Mouse (Mus musculus) left cerebral cortex, postnatal 4 days (tissue): ENCODE measurements at regions not wholly inside any gene's neighbourhood (a gene's known extent, or its start where the extent isn't known, plus 50 kb on each side); places are given as distances from the start of the nearest gene placed in this dataset.

Experiments used
- DNase-seq: peaks from one replicate; pipeline ENCODE4 v3.0.0-alpha.2; 2022
- intact Hi-C: fragments of 180-260 bp; cut with DNase I; formaldehyde crosslinking; loops from one replicate; pipeline ENCODE4 v1.15.1; 2025

DNA sequence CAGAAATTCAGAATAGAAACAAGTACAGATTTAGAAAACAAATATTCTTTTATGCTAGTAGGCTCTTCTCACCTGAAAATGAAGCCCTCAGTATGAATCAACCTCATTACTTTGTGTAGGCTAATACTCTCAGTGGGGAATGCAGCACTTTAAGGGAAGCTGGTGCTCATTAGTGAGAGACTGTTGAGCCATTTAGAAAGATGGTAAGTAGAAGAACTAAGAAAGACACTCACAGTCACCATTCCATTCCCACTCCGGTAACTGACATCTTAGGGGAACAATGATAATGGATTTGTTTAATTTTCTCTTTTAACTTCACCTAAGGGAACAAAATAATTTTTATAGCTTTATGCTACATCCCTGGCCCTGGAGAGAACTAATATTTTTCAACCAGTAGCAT lies 648.0 kb upstream of the Nova1 start:
- DNase-seq = no peak
- intact Hi-C loops = no loop called here

DNA sequence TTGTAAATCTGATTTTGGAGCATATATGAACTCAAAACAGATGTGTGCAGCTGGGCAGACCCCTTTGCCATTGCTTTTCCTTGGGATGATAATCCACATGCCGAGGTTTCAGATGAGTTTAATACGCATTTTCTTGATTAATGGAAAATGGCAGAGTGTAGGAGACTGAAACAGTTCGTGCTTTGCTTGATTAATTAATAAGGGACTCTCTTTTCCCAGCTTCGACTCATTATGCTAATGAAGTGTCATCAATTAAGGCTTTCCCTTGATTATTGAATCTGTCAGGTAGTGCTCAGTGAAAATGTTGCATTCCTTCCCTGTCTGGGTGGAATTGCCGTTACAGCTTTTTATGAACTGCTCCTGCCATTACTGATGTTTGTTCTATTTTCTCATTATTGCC lies 647.2 kb upstream of the Nova1 start:
- DNase-seq = no peak
- intact Hi-C loops = no loop called here

DNA sequence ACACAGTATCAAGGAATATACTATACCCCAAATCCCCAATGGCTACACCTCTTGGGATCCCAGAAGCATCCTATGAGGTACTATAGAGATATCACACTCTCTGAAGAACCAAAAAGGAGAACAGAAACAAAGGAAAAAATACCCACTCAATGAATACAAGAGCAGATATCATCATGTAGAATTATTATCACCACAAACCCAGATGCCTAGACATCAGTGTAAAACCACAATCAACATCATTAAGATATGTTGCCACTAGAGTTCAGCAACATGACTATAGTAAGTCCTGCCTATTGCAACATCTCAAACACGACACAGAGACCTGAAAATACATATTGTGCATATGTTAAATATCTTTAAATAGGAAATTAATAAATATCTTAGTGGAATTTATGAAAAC lies 612.9 kb upstream of the Nova1 start:
- no peak for DNase-seq
- intact Hi-C loops = no loop called here

- peak; percentile 18 for DNase-seq
- intact Hi-C loops = no loop called here
These were observed 593.5 kb upstream of the Nova1 start for GRCm38 (mm10) chr12:47412251-47412650.

DNA sequence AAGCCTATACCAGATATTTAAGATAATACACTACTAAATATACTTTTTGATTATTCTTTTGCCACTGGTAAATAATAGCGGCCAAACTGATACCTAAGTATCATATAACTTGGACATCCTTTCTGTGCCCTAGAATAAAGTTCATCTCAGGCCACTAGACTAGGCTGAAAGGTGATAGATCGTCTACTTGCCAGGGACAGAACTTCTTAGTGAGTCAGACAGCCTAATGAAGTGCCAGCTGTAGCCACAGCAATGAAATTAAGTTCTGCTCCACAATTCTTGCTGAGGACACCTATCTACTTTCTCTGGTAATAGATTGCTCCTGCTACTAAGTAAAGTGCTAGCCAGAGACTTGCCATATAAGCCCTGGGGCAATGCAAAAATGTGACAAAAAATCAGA lies 587.8 kb upstream of the Nova1 start:
- DNase-seq = no peak
- intact Hi-C loops = no loop called here

DNA sequence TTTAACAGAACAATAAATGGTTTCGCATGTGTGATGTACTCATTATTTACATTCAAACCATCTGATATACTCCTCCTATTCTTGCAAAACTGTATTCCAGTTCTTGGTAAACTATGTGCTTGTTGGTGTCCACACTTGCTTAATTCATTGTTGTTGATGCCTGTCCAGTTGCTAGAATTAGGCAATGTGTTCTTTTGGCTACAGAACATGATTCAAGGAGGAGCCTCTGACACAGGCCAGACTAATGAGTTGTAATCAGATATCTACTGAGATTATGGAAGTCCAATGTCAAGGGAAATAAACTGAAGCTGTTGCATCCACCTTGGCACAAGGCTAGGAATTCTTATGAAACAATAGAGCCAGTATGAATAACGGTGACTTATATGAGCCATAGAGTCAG lies 587.4 kb upstream of the Nova1 start:
- intact Hi-C loops = no loop called here

DNA sequence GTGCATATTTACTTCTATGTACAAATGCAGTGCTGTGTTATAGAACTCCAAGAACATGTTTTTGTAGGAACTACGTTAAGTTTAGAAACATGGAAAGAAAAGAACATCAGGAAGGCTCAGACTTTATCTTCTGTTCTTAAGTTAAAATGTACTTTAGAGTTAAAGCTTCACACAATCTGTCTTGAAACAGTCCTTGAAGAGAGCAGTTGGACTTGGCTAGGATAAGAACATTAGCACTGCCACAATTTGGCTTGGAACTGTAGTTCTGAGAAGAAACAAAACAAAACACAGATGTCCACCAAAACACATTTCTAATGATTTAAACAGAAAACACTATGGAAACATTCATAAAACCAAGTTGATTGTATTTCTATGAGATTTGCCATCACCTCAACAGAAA lies 564.5 kb upstream of the Nova1 start:
- intact Hi-C loops = no loop called here
- DNase-seq = no peak

More for the DNA sequence above, 587.4 kb upstream of the Nova1 start:
- no peak for DNase-seq

DNA sequence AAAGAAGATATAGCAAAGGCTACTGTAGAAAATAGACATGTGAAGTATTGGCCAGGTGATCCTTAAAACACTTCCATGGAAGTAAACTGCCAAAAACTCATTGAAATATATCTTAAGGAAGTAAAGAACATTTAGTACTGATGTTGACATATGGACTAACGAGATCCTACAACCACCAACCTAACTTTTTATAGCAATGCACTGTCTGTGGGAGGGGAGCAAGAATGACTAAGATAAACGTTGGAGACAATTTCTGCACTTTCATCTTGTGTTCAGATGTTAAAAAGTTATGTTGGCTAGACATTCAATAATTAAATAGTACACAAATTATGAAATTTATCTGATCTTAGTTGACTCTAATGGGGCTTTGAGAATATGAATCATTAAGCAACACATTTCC lies 534.5 kb upstream of the Nova1 start:
- no peak for DNase-seq

DNA sequence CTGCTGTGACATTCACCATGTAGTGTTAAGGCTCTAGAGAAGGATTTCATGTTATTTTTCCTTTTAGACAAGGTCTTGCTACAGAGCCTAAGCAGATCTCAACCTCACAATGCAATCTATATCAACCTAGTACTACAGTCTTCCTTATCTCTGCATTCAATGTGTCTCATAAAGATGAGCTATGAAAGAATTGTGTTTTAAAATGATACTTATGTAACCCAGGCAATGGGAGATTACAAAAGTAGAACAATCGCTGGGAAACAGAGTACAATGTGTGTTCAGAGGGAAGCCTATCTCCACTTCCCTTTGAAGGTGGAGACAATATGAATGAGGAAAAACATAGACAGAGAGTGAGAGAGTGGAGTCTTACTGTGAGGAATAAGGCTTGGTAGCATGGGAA lies 532.5 kb upstream of the Nova1 start:
- intact Hi-C loops = no loop called here
- DNase-seq = no peak

More for the DNA sequence above, 534.5 kb upstream of the Nova1 start:
- intact Hi-C loops = no loop called here

DNA sequence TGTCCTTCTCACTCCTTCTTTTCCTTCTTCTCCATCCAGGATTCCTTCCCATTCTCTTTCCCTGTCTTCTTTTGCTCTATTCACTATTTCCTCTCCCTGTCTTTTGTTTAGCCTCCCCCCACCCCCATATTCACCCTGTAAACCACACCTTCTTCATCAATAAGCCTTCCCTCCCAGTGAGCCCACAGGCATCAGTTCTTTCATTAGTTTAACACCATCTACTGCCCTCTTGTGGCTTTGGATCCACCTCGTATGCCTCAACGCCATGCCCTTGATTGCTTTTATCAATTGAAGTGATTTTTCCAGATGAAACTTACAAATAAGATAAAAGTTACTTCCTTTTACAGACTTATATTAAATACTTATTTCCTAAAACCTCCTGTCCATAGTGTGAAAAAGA lies 494.7 kb upstream of the Nova1 start:
- intact Hi-C loops = no loop called here

DNA sequence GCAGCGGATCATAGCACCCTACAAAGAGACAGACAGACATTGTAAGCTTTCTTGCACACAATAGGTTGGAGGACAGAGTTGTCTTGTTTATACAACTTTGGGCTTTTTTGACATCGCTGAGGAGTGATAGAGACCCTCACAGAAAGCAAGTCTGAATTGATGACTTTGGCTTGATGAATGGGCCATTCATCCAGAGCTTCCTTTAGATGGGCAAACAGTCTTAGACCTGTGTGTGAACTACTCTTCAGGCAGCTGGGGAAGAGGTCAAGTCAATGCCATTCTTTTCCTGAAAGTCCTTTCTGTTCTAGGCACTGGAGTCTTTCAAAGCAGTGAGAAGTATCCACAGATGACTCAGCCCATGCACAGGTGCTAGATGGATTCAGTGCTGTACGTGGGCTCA lies 457.2 kb upstream of the Nova1 start:
- DNase-seq = no peak
- intact Hi-C loops = no loop called here

More for the DNA sequence above, 494.7 kb upstream of the Nova1 start:
- DNase-seq = peak; percentile 53

- no peak for DNase-seq
- intact Hi-C loops = no loop called here
These were observed 453.6 kb upstream of the Nova1 start for GRCm38 (mm10) chr12:47272309-47272708.

GRCm38 (mm10) chr12:47264118-47264517 lies 445.4 kb upstream of the Nova1 start:
- no peak for DNase-seq
- intact Hi-C loops = no loop called here

DNA sequence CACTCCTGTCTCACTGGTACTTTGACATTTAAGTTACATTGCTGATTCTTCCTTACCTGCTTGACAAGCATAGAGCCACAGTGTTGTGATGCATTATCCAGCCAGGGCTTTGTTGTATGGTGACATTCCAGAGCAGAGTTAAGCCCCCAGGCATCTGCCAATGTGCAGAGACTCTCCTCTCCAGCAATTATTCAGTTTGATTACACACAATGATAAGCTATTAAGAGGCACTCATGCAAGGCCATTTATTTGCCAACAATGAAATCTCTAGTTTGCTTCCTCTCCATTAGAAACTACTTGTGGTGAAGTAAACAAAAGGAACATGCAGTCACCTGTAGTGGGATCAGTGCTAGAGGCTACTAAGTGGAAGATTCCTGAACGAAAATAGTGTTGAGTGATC lies 444.7 kb upstream of the Nova1 start:
- intact Hi-C loops = no loop called here
- DNase-seq = peak; percentile 2

DNA sequence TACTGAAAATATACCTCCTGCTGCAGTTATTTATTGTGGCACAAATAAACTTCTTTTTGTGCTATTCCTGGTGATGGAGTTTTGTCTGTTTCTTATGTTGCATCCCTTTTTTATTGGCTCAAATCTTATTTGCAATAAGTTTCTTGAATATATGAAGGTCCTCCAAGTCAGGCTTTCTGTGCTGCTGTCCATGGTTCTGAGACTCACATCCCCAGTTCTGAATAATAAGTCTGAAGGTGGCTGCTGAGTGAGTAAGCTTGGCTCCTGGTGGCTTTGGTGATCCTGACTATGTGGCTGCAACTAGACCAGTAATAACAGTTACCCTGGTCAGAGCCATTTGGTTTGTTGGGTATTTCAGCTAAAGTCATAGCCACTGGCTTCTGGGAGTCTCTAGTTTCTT lies 433.6 kb upstream of the Nova1 start:
- intact Hi-C loops = no loop called here
- DNase-seq = no peak

GRCm38 (mm10) chr12:47243623-47244514 lies 425.1 kb upstream of the Nova1 start:
- intact Hi-C loops = no loop called here
- no peak for DNase-seq

GRCm38 (mm10) chr12:47220016-47220415 lies 401.3 kb upstream of the Nova1 start:
- DNase-seq = no peak
- intact Hi-C loops = no loop called here

DNA sequence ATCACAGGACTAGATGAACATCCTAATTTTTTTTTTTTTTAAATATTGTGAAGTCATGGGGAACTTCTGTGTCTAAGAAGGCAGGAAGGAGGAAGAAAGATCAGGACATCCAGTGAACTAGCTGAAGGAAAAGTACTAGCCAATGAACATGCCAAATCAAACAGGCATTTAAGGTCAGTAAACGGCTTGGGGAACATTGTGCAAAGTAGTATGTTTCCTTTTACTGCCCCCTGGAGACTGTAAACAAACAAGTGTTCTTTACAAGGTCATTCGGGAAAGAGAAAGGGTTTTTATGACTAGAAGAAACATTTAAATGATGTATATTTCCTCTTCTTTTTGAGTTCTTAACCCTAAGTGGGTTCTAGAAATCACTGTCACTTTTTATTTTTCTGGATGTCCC lies 400.6 kb upstream of the Nova1 start:
- DNase-seq = no peak
- intact Hi-C loops = no loop called here

DNA sequence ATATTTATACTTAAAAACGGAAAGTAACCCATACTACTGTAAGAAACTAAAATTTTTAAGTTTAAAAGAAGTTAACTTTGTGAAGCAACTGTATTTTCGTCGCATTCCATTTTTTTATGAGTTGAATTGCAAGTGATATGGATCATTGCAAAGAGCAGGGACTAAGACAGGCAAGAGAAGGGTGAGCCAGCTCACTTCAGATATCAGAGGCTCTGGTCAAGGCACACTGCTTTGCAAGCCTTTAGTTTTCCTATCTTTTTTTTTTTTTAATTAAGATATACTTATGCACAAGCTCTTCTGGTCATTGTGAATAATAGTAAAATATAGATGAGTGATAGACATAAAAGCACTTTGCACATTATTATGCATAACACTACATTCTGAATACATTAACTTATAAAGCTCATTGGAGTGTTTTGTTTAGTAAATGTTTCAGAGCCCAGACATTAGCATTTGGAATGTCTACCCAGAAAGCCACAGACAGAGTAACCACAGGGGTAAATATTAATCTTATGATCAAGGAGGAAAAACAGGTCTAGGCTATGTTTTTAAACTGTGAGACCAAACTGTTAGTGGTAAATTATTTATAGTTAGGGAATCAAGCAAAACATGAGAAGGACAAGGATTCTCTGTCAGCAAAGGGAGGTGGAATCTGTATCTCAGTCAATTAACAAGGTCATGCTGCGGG lies 392.8 kb upstream of the Nova1 start:
- DNase-seq = no peak
- intact Hi-C loops = no loop called here

- DNase-seq = peak; percentile 64
- intact Hi-C loops = no loop called here
These were observed 384.2 kb upstream of the Nova1 start for GRCm38 (mm10) chr12:47202936-47203335.

DNA sequence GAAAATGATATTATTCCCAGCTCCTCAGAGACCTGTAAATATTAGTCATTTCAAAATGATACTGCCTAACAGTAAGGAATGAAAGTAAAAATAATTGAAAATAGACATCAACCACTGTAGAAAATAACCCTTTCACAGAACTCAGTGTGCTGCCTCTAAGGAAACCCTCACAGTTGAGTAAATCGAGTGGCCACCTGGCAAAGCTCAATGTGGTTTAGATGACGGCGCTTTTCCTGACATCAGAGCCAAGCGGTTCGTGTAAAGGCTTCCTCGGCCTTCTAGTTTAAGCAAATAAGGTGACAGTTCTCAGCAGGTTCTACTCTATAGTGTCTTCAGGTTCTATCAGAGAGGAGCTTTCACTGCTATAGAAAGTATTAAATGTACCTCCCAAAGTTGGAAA lies 379.9 kb upstream of the Nova1 start:
- intact Hi-C loops = no loop called here
- DNase-seq = peak; percentile 15

DNA sequence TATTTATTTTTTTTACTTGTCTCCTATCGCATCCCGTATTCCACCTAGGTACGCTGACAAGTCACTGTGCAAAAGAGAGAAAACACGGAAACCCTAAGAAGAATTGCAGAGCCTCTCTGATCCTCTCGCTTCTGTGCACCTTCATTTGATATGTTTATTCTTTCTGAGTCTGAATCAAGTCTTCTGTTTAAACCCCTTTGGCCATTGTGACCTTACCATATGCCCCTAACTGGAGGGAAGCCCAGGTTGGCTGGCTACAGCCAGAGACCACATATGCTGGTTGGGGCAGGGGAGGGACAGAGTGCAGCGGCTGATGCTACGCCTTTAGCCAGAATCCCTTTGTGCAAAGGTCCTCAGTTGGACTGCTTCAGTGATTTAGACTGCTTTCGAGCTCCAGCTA lies 346.0 kb upstream of the Nova1 start:
- peak; percentile 92 for DNase-seq
- intact Hi-C loops = loop anchor here (5.0 kb wide), 1 partner anchor 347 kb away; the partner anchor contains the start of gene Nova1
